Mouse (Mus musculus): ENCODE data around the gene Dedd. TPM values are rescaled to one million over a fixed set of nuclear protein-coding genes. Genes with fewer than 3 reads are reported as not detected.
A peak's percentile ranks its signal among the peaks of the same experiment; 100 is the strongest.

Dedd gene
- total and polyA plus RNA-seq, 2 experiments = 14.7 to 28.3 TPM

GRCm38 (mm10) chr1:171330216-171330560, 1.2 kb downstream of the Dedd start:
- Histone ChIP-seq H3K9ac (ENCODE audit: low read depth, low read length) (peak overlapping the region; percentile 98), H3K4me3 (ENCODE audit: insufficient read depth, low read depth, low read length) (peak overlapping the region; percentile 98), H3K27ac (replicated peaks; ENCODE audit: insufficient read depth, low read depth, low read length) (peak overlapping the region; percentile 58), H3K79me2 (ENCODE audit: control insufficient read depth, insufficient read depth, low read length) (peaks cover 30% of the 10 kb centered on the region; the same call in 1 of the 2 replicates), H3K27me3 (ENCODE audit: control insufficient read depth, insufficient read depth, low read length) (no peaks in the 10 kb centered on the region), H3K4me1 (ENCODE audit: control insufficient read depth, insufficient read depth, low read length) (peaks cover 12% of the 10 kb centered on the region), H3K36me3 (ENCODE audit: control insufficient read depth, insufficient read depth, low read length) (peaks cover 2% of the 10 kb centered on the region; the same call in 1 of the 2 replicates)
- DNase-seq (ENCODE audit: extremely low read depth, low read depth, low spot score) = peak; percentile 67
- WGBS = 0% methylated on average over 4 of the region's 4 CpGs
- TF ChIP-seq CTCF (IDR thresholded peaks at IDR 0.05; ENCODE audit: low read depth, low read length) (no peak), POLR2A (IDR thresholded peaks at IDR 0.05; ENCODE audit: extremely low read depth, insufficient read depth, low read length) (no peak)

GRCm38 (mm10) chr1:171342262-171343207, 13.6 kb downstream of the Dedd start:
- Histone ChIP-seq H3K27me3 (ENCODE audit: control insufficient read depth, insufficient read depth, low read length) (no peaks in the 10 kb centered on the region), H3K36me3 (ENCODE audit: control insufficient read depth, insufficient read depth, low read length) (peaks cover 29% of the 10 kb centered on the region), H3K9ac (ENCODE audit: low read depth, low read length) (no peak overlapping the region), H3K4me1 (ENCODE audit: control insufficient read depth, insufficient read depth, low read length) (peaks cover 21% of the 10 kb centered on the region), H3K27ac (replicated peaks; ENCODE audit: insufficient read depth, low read depth, low read length) (peak overlapping the region; percentile 14; the same call in 1 of the 2 replicates), H3K79me2 (ENCODE audit: control insufficient read depth, insufficient read depth, low read length) (peaks cover 16% of the 10 kb centered on the region; the same call in 1 of the 2 replicates), H3K4me3 (ENCODE audit: insufficient read depth, low read depth, low read length) (no peak overlapping the region)
- no peak for TF ChIP-seq CTCF (IDR thresholded peaks at IDR 0.05; ENCODE audit: low read depth, low read length)
- no peak for TF ChIP-seq POLR2A (IDR thresholded peaks at IDR 0.05; ENCODE audit: extremely low read depth, insufficient read depth, low read length)
- DNase-seq (ENCODE audit: extremely low read depth, low read depth, low spot score) = peak; percentile 74
- WGBS = 74% methylated on average over 16 of the region's 16 CpGs

DNA sequence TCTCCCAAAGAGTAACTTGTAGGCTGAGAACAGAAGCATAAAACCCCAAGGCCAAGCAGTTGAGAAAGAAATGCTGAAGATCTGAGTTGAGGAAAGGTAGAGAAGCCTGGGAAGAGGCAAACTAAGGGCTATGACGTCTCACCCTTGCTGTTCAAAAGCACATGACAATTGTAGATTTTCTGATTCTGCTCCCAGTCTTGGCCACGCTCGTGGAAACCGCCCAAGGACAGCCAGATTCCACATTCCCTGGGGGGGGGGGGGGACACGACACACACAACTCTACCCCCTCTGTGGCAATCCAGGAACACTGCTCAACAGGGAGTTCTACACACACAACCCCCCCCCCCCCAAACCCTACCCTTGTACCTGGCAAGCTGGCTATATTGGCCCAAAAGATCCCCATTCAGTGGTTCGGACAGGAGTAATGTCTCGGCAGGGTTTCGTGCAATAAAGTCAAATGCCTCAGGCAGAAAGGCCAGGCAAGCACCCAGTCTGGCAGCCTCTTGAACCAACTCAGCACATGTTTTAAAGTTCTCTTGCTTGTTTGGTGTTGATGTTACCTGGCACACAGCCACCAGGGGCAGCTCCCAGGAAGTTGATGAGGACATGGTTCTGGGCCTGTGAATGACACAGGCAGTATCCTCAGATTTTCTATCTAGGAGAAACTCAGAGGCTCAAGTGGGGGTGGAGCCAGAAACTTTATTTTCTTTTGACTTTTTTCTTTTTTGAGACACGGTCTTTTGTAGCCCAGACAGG, 15.2 kb downstream of the Dedd start:
- peak overlapping the region; percentile 8 for H3K9ac ChIP-seq (ENCODE audit: low read depth, low read length)
- peak overlapping the region; percentile 10 for H3K4me3 ChIP-seq (ENCODE audit: insufficient read depth, low read depth, low read length)
- peak overlapping the region; percentile 88 for H3K27ac ChIP-seq (replicated peaks; ENCODE audit: insufficient read depth, low read depth, low read length)
- 23% methylated on average over 9 of the region's 9 CpGs for WGBS
- peaks cover 23% of the 10 kb centered on the region for H3K36me3 ChIP-seq (ENCODE audit: control insufficient read depth, insufficient read depth, low read length)
- H3K79me2 ChIP-seq (ENCODE audit: control insufficient read depth, insufficient read depth, low read length) = peaks cover 20% of the 10 kb centered on the region; the same call in 1 of the 2 replicates
- H3K27me3 ChIP-seq (ENCODE audit: control insufficient read depth, insufficient read depth, low read length) = no peaks in the 10 kb centered on the region
- DNase-seq (ENCODE audit: extremely low read depth, low read depth, low spot score) = peak; percentile 81
- no peak for TF ChIP-seq CTCF (IDR thresholded peaks at IDR 0.05; ENCODE audit: low read depth, low read length)
- TF ChIP-seq POLR2A (IDR thresholded peaks at IDR 0.05; ENCODE audit: extremely low read depth, insufficient read depth, low read length) = no peak
- H3K4me1 ChIP-seq (ENCODE audit: control insufficient read depth, insufficient read depth, low read length) = peaks cover 29% of the 10 kb centered on the region

- peak; percentile 97 for DNase-seq (ENCODE audit: extremely low read depth, low read depth, low spot score)
- peak overlapping the region; percentile 88 for H3K27ac ChIP-seq (replicated peaks; ENCODE audit: insufficient read depth, low read depth, low read length)
- H3K4me1 ChIP-seq (ENCODE audit: control insufficient read depth, insufficient read depth, low read length) = peaks cover 31% of the 10 kb centered on the region
- H3K36me3 ChIP-seq (ENCODE audit: control insufficient read depth, insufficient read depth, low read length) = peaks cover 18% of the 10 kb centered on the region
- H3K27me3 ChIP-seq (ENCODE audit: control insufficient read depth, insufficient read depth, low read length) = no peaks in the 10 kb centered on the region
- WGBS = 45% methylated on average over 9 of the region's 9 CpGs
- H3K9ac ChIP-seq (ENCODE audit: low read depth, low read length) = peak overlapping the region; percentile 91
- H3K4me3 ChIP-seq (ENCODE audit: insufficient read depth, low read depth, low read length) = peak overlapping the region; percentile 89
- peaks cover 24% of the 10 kb centered on the region; the same call in 1 of the 2 replicates for H3K79me2 ChIP-seq (ENCODE audit: control insufficient read depth, insufficient read depth, low read length)
- no peak for TF ChIP-seq POLR2A (IDR thresholded peaks at IDR 0.05; ENCODE audit: extremely low read depth, insufficient read depth, low read length)
- TF ChIP-seq CTCF (IDR thresholded peaks at IDR 0.05; ENCODE audit: low read depth, low read length) = no peak
Measured at GRCm38 (mm10) chr1:171344715-171345114, 15.8 kb downstream of the Dedd start.

GRCm38 (mm10) chr1:171345225-171346094, 16.5 kb downstream of the Dedd start, which contains the start of the genes Nit1 and Pfdn2:
Gene Nit1, minus strand, starts transcription at chr1:171345646.
Gene Pfdn2, plus strand, starts transcription at chr1:171345670.
- H3K27me3 ChIP-seq (ENCODE audit: control insufficient read depth, insufficient read depth, low read length) = no peaks in the 10 kb centered on the region
- peak within 1 kb of the TSS; percentile 89 for H3K4me3 ChIP-seq (ENCODE audit: insufficient read depth, low read depth, low read length)
- H3K4me1 ChIP-seq (ENCODE audit: control insufficient read depth, insufficient read depth, low read length) = peaks cover 31% of the 10 kb centered on the region
- under 1% methylated on average over 53 of the region's 53 CpGs for WGBS
- H3K79me2 ChIP-seq (ENCODE audit: control insufficient read depth, insufficient read depth, low read length) = peaks cover 27% of the 10 kb centered on the region; the same call in 1 of the 2 replicates
- H3K9ac ChIP-seq (ENCODE audit: low read depth, low read length) = peak within 1 kb of the TSS; percentile 91
- TF ChIP-seq POLR2A (IDR thresholded peaks at IDR 0.05; ENCODE audit: extremely low read depth, insufficient read depth, low read length) = peak; percentile 87
- TF ChIP-seq CTCF (IDR thresholded peaks at IDR 0.05; ENCODE audit: low read depth, low read length) = no peak
- H3K36me3 ChIP-seq (ENCODE audit: control insufficient read depth, insufficient read depth, low read length) = peaks cover 15% of the 10 kb centered on the region; the same call in 1 of the 2 replicates
- peak within 1 kb of the TSS; percentile 88 for H3K27ac ChIP-seq (replicated peaks; ENCODE audit: insufficient read depth, low read depth, low read length)
- peak; percentile 83 for DNase-seq (ENCODE audit: extremely low read depth, low read depth, low spot score)
